Mouse (Mus musculus) lung, adult 2 months (tissue): Measurements from ENCODE around the gene Epo.

Experiments used
- CTCF ChIP-seq: fragments of 200-500 bp; IDR thresholded peaks from 2 replicates; pipeline ENCODE4 v1.5.1; 2011; ENCODE audit warnings: mild to moderate bottlenecking, low read length, control low read depth; ENCODE audit not compliant: insufficient read depth
- POLR2A ChIP-seq: fragments of 200-500 bp; IDR thresholded peaks from 2 replicates; pipeline ENCODE4 v1.6.1; 2011; ENCODE audit warnings: low read depth, mild to moderate bottlenecking, control low read depth, low read length, borderline replicate concordance; ENCODE audit errors: extremely low read depth

DNA sequence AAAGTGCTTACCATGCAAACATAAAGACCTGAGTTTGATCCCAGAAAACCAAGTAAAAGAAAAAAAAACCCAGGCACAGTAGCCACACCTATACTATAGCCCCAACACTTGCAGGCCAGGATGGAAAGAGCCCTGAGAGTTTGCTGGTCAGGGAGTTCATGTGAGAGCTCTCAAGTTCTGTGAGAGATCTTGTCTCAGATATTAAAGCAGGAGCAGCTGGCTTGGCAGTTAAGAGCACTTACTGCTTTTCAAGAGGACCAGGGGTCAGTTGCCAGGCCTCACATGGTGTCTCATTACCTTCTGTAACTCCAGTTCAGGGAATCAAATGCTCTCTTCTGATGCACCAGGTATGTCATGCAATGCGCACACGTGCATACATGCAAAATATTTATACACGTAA lies 1.7 kb upstream of the Epo start:
- no peak for TF ChIP-seq CTCF
- TF ChIP-seq POLR2A, result no peak
